Mouse (Mus musculus): ENCODE measurements around the gene Abi3bp.

GRCm38 (mm10) chr16:56715608-56716007 is 237.9 kb downstream of the Abi3bp start:
- TF ChIP-seq POLR2A (IDR thresholded peaks at IDR 0.05; ENCODE audit: insufficient read length, low read depth), result no peak
- no peak for TF ChIP-seq SRF (IDR thresholded peaks at IDR 0.05; ENCODE audit: control insufficient read depth, insufficient read length, low read depth)
- TF ChIP-seq E2F4 (IDR thresholded peaks at IDR 0.05; ENCODE audit: insufficient read depth), result no peak
- TF ChIP-seq MAX (IDR thresholded peaks at IDR 0.05; ENCODE audit: low read depth), result no peak
- no peak for TF ChIP-seq POLR2AphosphoS2 (IDR thresholded peaks at IDR 0.05; ENCODE audit: insufficient read length, low read depth)
- TF ChIP-seq MYOD1 (IDR thresholded peaks at IDR 0.05; ENCODE audit: control insufficient read depth in 1 of 3, insufficient read length in 2 of 3, low read depth in 2 of 3), result no peak
- TF ChIP-seq CEBPB (IDR thresholded peaks at IDR 0.05; ENCODE audit: insufficient read depth, poor library complexity, severe bottlenecking), result no peak
- no peak for TF ChIP-seq USF1 (IDR thresholded peaks at IDR 0.05; ENCODE audit: low read depth)
- TF ChIP-seq TCF12 (IDR thresholded peaks at IDR 0.05; ENCODE audit: insufficient read depth, poor library complexity, severe bottlenecking), result no peak
- TF ChIP-seq TCF3 (IDR thresholded peaks at IDR 0.05; ENCODE audit: insufficient read length, low read depth), result no peak
